Mouse (Mus musculus) ES-E14 (cell line): ENCODE measurements around the gene Pcdh7. TPM values are rescaled to one million over a fixed set of nuclear protein-coding genes. Genes with fewer than 3 reads are reported as not detected.

Source experiments
- DNase-seq: peaks from one replicate; pipeline ENCODE4 v3.0.0-alpha.2; 2013; ENCODE audit warnings: low read depth, low spot score
- H3K27ac ChIP-seq: 2 replicates; pipeline ENCODE4 v1.5.1; 2012; ENCODE audit warnings: low read depth, mild to moderate bottlenecking, low read length, moderate library complexity, mixed read lengths; ENCODE audit not compliant: poor library complexity, insufficient read depth, severe bottlenecking
- H3K36me3 ChIP-seq: 2 replicates; pipeline ENCODE4 v1.6.1; 2012; ENCODE audit warnings: mild to moderate bottlenecking, low read length, moderate library complexity, mixed read lengths; ENCODE audit not compliant: control insufficient read depth, poor library complexity, insufficient read depth, severe bottlenecking
- H3K4me1 ChIP-seq, 2 experiments: fragments of 150-350 bp in 1 of 2; sonication (generic) in 1 of 2; 2 replicates each; pipeline ENCODE4 v1.6.1; 2012; ENCODE audit warnings: low read length in 2 of 2, mild to moderate bottlenecking in 1 of 2, mixed read lengths in 1 of 2; ENCODE audit not compliant: control insufficient read depth in 2 of 2, insufficient read depth in 2 of 2, poor library complexity in 1 of 2
- H3K4me3 ChIP-seq, 2 experiments: fragments of 150-350 bp in 1 of 2; sonication (generic) in 1 of 2; 2 replicates each; pipeline ENCODE4 v1.5.1; 2012; ENCODE audit warnings: low read length in 2 of 2, low read depth in 1 of 2, mild to moderate bottlenecking in 1 of 2, mixed read lengths in 1 of 2; ENCODE audit not compliant: insufficient read depth in 1 of 2, poor library complexity in 1 of 2, severe bottlenecking in 1 of 2
- H3K9ac ChIP-seq: 2 replicates; pipeline ENCODE4 v1.6.1; 2012; ENCODE audit warnings: low read depth, mild to moderate bottlenecking, low read length, mixed read lengths; ENCODE audit not compliant: poor library complexity, insufficient read depth, severe bottlenecking
- H3K9me3 ChIP-seq: fragments of 150-350 bp; sonication (generic); 2 replicates; pipeline ENCODE4 v1.6.1; 2012; ENCODE audit warnings: low read depth, mild to moderate bottlenecking, low read length; ENCODE audit not compliant: control insufficient read depth, insufficient read depth
- CHD2 ChIP-seq: IDR thresholded peaks from 2 replicates; pipeline ENCODE4 v1.6.1; 2014; ENCODE audit warnings: mild to moderate bottlenecking, low read depth, low read length, inconsistent platforms
- HCFC1 ChIP-seq: IDR thresholded peaks from 2 replicates; pipeline ENCODE4 v1.6.1; 2012; ENCODE audit warnings: low read length, inconsistent platforms, borderline replicate concordance; ENCODE audit not compliant: insufficient read depth
- MAFK ChIP-seq: IDR thresholded peaks from 2 replicates; pipeline ENCODE4 v1.6.1; 2014; ENCODE audit warnings: mild to moderate bottlenecking, low read depth, low read length, inconsistent platforms; ENCODE audit not compliant: insufficient read depth
- ZC3H11A ChIP-seq: IDR thresholded peaks from 2 replicates; pipeline ENCODE4 v1.6.1; 2012; ENCODE audit warnings: low read depth, mild to moderate bottlenecking, inconsistent platforms, low read length, borderline replicate concordance
- ZNF384 ChIP-seq: IDR thresholded peaks from 2 replicates; pipeline ENCODE4 v1.6.1; 2012; ENCODE audit warnings: low read depth, low read length, inconsistent platforms
- in situ Hi-C, 2 experiments: fragments of 600-800 bp; cut with MboI; formaldehyde crosslinking; loops; one replicate each; pipeline ENCODE4 v1.15.1; 2025; ENCODE audit warnings: low sequenced_read_pairs in 2 of 2, inconsistent platforms in 1 of 2; ENCODE audit not compliant: unreplicated experiment in 2 of 2
- total RNA-seq: library from RNA; depleted of rRNA; stranded (reverse); fragments of 300-350 nt; gene quantifications from 2 replicates; pipeline ENCODE4 v1.2.3, GENCODE M21; 2012

Pcdh7 gene
- total RNA-seq, 1 experiment = 11.9 TPM

DNA sequence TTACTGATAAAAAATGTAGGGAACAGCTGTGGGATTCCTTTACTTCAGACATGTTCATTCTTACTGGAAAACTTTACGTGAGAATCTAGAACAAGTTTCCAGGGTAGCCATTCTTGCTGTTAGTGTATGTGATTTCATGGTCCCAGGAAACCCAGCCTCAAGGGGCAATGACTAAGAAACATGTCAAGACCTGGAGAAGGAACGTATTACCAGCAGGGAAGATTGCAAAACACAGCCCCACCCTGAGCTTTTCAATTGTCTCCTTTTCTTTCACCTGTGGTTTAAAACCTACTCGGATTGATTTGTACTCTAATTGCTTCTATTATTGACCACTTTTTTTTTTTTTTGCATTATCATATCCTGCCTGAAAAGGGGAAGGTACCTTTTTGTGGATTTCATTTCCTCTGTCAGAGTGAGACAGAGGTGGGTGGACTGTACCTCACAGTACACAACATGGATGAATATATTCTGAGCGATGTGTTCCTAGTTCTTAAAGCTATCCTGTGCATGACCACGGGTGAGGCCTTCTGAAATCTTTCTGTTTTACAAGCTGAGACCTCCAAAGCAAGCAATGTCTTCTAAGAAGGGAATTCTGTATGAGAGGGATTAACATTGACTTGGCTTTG, 98.3 kb downstream of the Pcdh7 start:
- Histone ChIP-seq H3K36me3 (no peaks in the 10 kb centered on the region), H3K9ac (no peak overlapping the region), H3K27ac (no peak overlapping the region), H3K9me3 (no peaks in the 10 kb centered on the region), H3K4me3 (no peak overlapping the region), H3K4me1 (no peaks in the 10 kb centered on the region)
- in situ Hi-C loops = no loop called here
- TF ChIP-seq ZC3H11A (no peak), CHD2 (no peak), ZNF384 (no peak), MAFK (no peak), HCFC1 (no peak)
- DNase-seq = no peak

DNA sequence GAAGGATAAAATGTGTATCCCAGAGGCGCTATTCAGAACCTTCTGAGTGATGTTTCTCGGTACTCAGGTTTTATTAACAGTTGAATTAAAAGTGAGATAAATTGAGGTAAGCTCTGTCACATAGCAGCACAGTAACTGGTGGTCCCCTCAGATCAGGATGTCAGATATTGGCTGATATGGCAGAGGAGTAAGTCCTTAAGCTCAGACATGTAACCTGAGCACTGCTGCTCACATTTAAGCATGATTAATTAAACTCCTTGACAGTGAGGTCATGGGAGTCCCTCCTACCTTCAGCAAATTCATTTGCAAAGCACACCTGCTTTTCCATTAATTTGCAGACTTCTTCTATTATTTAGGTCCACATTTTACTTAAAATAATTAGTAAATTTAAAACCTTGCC, 102.0 kb downstream of the Pcdh7 start:
- Histone ChIP-seq H3K9ac (no peak overlapping the region), H3K9me3 (no peaks in the 10 kb centered on the region), H3K27ac (no peak overlapping the region), H3K36me3 (no peaks in the 10 kb centered on the region), H3K4me1 (no peaks in the 10 kb centered on the region), H3K4me3 (no peak overlapping the region)
- DNase-seq = no peak
- in situ Hi-C loops = no loop called here
- TF ChIP-seq HCFC1 (no peak), CHD2 (no peak)

DNA sequence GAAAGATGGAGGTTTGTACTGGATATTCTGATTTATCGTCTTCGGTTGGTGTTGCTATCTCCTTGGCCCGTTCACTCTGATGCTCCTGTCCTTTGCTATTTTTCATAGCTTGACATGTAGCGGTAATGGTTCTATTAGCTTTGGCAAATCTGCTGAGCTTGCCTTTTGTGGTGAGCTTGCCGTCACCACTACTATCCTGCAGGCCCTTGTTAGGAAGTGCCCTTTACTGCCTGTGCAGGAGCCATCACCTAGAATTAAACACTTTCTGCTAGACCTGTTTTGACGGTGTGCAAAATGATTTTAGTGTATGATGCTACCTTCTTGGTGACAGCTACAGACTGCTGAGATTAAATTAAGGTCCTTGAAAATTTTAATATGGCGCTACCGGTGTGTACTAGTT, 103.3 kb downstream of the Pcdh7 start:
- Histone ChIP-seq H3K9me3 (no peaks in the 10 kb centered on the region), H3K36me3 (no peaks in the 10 kb centered on the region), H3K27ac (no peak overlapping the region), H3K4me3 (no peak overlapping the region), H3K4me1 (no peaks in the 10 kb centered on the region), H3K9ac (no peak overlapping the region)
- DNase-seq = no peak
- in situ Hi-C loops = no loop called here
- no peak for TF ChIP-seq CHD2

DNA sequence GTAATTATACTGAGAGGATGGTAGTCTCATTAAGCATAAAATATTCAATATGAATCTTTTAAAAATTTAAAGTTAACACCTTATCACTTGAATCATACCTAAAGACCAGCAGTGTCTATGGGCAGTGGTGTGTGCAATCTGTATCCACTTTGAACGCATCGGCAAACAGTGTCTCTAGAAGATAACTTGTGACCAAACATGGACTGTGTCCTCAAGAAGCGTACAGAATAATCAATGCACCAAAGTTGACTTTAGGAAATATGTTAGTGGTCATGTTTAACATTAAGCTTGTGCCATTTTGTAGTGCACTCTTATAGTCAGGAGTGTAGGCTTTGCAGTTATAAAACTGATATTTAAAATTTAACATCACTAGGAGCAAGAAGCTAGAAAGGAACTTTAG, 110.7 kb downstream of the Pcdh7 start:
- Histone ChIP-seq H3K36me3 (no peaks in the 10 kb centered on the region), H3K27ac (no peak overlapping the region), H3K4me1 (no peaks in the 10 kb centered on the region), H3K9ac (no peak overlapping the region), H3K4me3 (no peak overlapping the region), H3K9me3 (no peaks in the 10 kb centered on the region)
- TF ChIP-seq ZC3H11A (no peak), HCFC1 (no peak), CHD2 (no peak), MAFK (no peak), ZNF384 (no peak)
- in situ Hi-C loops = no loop called here
- no peak for DNase-seq

DNA sequence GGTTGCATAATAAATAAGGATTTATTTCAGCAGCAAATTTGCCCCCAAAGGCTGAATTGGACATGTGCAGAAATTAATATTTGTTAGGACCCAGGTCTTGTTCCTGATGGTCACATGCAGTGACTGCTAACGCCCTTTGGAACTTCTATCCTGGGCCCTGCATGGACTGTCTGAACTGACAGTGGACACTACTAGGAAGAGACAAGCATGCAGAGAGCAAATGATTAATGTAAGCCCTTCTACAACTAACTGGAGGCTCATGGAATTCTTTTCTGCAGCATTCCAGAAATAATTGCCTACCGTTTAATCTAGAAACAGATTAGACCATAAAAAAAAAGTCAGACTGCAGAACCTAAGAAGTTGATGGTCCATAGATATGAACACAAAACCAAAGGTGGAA, 119.4 kb downstream of the Pcdh7 start:
- Histone ChIP-seq H3K4me3 (no peak overlapping the region), H3K36me3 (no peaks in the 10 kb centered on the region), H3K27ac (no peak overlapping the region), H3K9ac (no peak overlapping the region), H3K4me1 (no peaks in the 10 kb centered on the region), H3K9me3 (no peaks in the 10 kb centered on the region)
- TF ChIP-seq HCFC1 (no peak), ZC3H11A (no peak), CHD2 (no peak), ZNF384 (no peak), MAFK (no peak)
- in situ Hi-C loops = no loop called here
- no peak for DNase-seq
